Mouse (Mus musculus) midbrain, embryonic 10.5 days (tissue): ENCODE measurements around the gene Hoxa1. TPM values are rescaled to one million over a fixed set of nuclear protein-coding genes. Genes with fewer than 3 reads are reported as not detected.

Experiments
- DNase-seq: peaks from one replicate; pipeline ENCODE4 v3.0.0-alpha.2; 2017; ENCODE audit warnings: low spot score
- H3K27ac ChIP-seq: fragments of 300-500 bp; sonication (generic); replicated peaks from 2 replicates; pipeline ENCODE4 v1.5.1; 2016; ENCODE audit warnings: mild to moderate bottlenecking
- H3K27me3 ChIP-seq: fragments of 300-500 bp; sonication (generic); 2 replicates; pipeline ENCODE4 v1.6.1; 2016; ENCODE audit warnings: low read depth, mild to moderate bottlenecking; ENCODE audit not compliant: poor library complexity, severe bottlenecking
- H3K36me3 ChIP-seq: fragments of 300-500 bp; sonication (generic); 2 replicates; pipeline ENCODE4 v1.6.1; 2016; ENCODE audit warnings: mild to moderate bottlenecking, moderate library complexity
- H3K4me1 ChIP-seq: fragments of 300-500 bp; sonication (generic); 2 replicates; pipeline ENCODE4 v1.6.1; 2016
- H3K4me3 ChIP-seq: fragments of 300-500 bp; sonication (generic); 2 replicates; pipeline ENCODE4 v1.5.1; 2016; ENCODE audit warnings: mild to moderate bottlenecking, moderate library complexity
- H3K9me3 ChIP-seq: fragments of 300-500 bp; sonication (generic); replicated peaks from 2 replicates; pipeline ENCODE4 v1.6.1; 2016; ENCODE audit warnings: mild to moderate bottlenecking
- WGBS: fragments of 180-500 bp; shearing (Covaris S2); methylation state at CpG from one replicate; pipeline ENCODE4 v1.1.7; 2016; 5-methylcytosine and 5-hydroxymethylcytosine counted together
- polyA plus RNA-seq: library from polyadenylated mRNA; unstranded; fragments of >200 nt; fragmentation: Nextera tagmentation; extraction: Ambion mirVana; gene quantifications from 2 replicates; pipeline ENCODE4 v1.2.1, GENCODE M21; 2016

Hoxa1 gene
- polyA plus RNA-seq, 1 experiment from 2014 or later, result 0.47 TPM

GRCm38 (mm10) chr6:52184668-52185067 is 26.6 kb upstream of the Hoxa1 start:
- 4% methylated on average over 6 of the region's 6 CpGs for WGBS
- no peak for DNase-seq
- H3K36me3 ChIP-seq, result no peaks in the 10 kb centered on the region
- no peaks in the 10 kb centered on the region for H3K9me3 ChIP-seq
- H3K4me1 ChIP-seq, result no peaks in the 10 kb centered on the region
- H3K27ac ChIP-seq, result no peak overlapping the region
- H3K27me3 ChIP-seq, result peaks cover 100% of the 10 kb centered on the region
- no peak overlapping the region for H3K4me3 ChIP-seq

- DNase-seq, result no peak
- H3K9me3 ChIP-seq, result no peaks in the 10 kb centered on the region
- H3K4me1 ChIP-seq, result no peaks in the 10 kb centered on the region
- WGBS, result 9% methylated on average over 10 of the region's 10 CpGs
- H3K27me3 ChIP-seq, result peaks cover 100% of the 10 kb centered on the region
- no peak overlapping the region for H3K4me3 ChIP-seq
- H3K27ac ChIP-seq, result no peak overlapping the region
- no peaks in the 10 kb centered on the region for H3K36me3 ChIP-seq
Measured at GRCm38 (mm10) chr6:52183311-52184080, 25.4 kb upstream of the Hoxa1 start.

GRCm38 (mm10) chr6:52182793-52183192 is 24.7 kb upstream of the Hoxa1 start:
- Histone ChIP-seq H3K4me1 (no peaks in the 10 kb centered on the region), H3K27ac (no peak overlapping the region), H3K27me3 (peaks cover 100% of the 10 kb centered on the region), H3K36me3 (no peaks in the 10 kb centered on the region), H3K4me3 (no peak overlapping the region), H3K9me3 (no peaks in the 10 kb centered on the region)
- WGBS, result 0% methylated on average over 1 of the region's 1 CpGs
- no peak for DNase-seq

GRCm38 (mm10) chr6:52182030-52182429 is 23.9 kb upstream of the Hoxa1 start:
- WGBS, result 29% methylated on average over 2 of the region's 2 CpGs
- H3K27me3 ChIP-seq, result peaks cover 100% of the 10 kb centered on the region
- H3K4me1 ChIP-seq, result no peaks in the 10 kb centered on the region
- DNase-seq, result no peak
- no peak overlapping the region for H3K27ac ChIP-seq
- H3K9me3 ChIP-seq, result no peaks in the 10 kb centered on the region
- no peaks in the 10 kb centered on the region for H3K36me3 ChIP-seq
- H3K4me3 ChIP-seq, result no peak overlapping the region

GRCm38 (mm10) chr6:52180726-52181125 is 22.6 kb upstream of the Hoxa1 start:
- Histone ChIP-seq H3K4me3 (no peak overlapping the region), H3K36me3 (no peaks in the 10 kb centered on the region), H3K27me3 (peaks cover 100% of the 10 kb centered on the region), H3K9me3 (no peaks in the 10 kb centered on the region), H3K27ac (no peak overlapping the region), H3K4me1 (peaks cover 3% of the 10 kb centered on the region)
- no peak for DNase-seq
- 6% methylated on average over 3 of the region's 3 CpGs for WGBS

- H3K27me3 ChIP-seq, result peaks cover 100% of the 10 kb centered on the region
- H3K4me3 ChIP-seq, result no peak overlapping the region
- 2% methylated on average over 11 of the region's 11 CpGs for whole genome bisulfite sequencing
- H3K4me1 ChIP-seq, result peaks cover 8% of the 10 kb centered on the region
- no peak overlapping the region for H3K27ac ChIP-seq
- no peaks in the 10 kb centered on the region for H3K36me3 ChIP-seq
- H3K9me3 ChIP-seq, result no peaks in the 10 kb centered on the region
- DNase-seq, result no peak
Measured at GRCm38 (mm10) chr6:52180213-52180710, 22.1 kb upstream of the Hoxa1 start.

GRCm38 (mm10) chr6:52179690-52180089 is 21.6 kb upstream of the Hoxa1 start:
- H3K4me3 ChIP-seq, result no peak overlapping the region
- DNase-seq, result no peak
- WGBS, result under 1% methylated on average over 10 of the region's 10 CpGs

GRCm38 (mm10) chr6:52178918-52179665 is 21.0 kb upstream of the Hoxa1 start:
- DNase-seq, result no peak
- H3K27me3 ChIP-seq, result peaks cover 100% of the 10 kb centered on the region
- 4% methylated on average over 4 of the region's 4 CpGs for WGBS
- no peak overlapping the region for H3K27ac ChIP-seq
- no peaks in the 10 kb centered on the region for H3K36me3 ChIP-seq
- H3K4me3 ChIP-seq, result no peak overlapping the region
- peaks cover 8% of the 10 kb centered on the region for H3K4me1 ChIP-seq
- no peaks in the 10 kb centered on the region for H3K9me3 ChIP-seq

More at GRCm38 (mm10) chr6:52179690-52180089, 21.6 kb upstream of the Hoxa1 start:
- Histone ChIP-seq H3K36me3 (no peaks in the 10 kb centered on the region), H3K27me3 (peaks cover 100% of the 10 kb centered on the region), H3K4me1 (peaks cover 8% of the 10 kb centered on the region), H3K27ac (no peak overlapping the region), H3K9me3 (no peaks in the 10 kb centered on the region)

- Histone ChIP-seq H3K27me3 (peaks cover 100% of the 10 kb centered on the region), H3K4me1 (peaks cover 9% of the 10 kb centered on the region), H3K36me3 (no peaks in the 10 kb centered on the region), H3K27ac (no peak overlapping the region), H3K9me3 (no peaks in the 10 kb centered on the region), H3K4me3 (no peak overlapping the region)
- WGBS, result 1% methylated on average over 9 of the region's 9 CpGs
- DNase-seq, result no peak
Measured at GRCm38 (mm10) chr6:52177806-52178205, 19.7 kb upstream of the Hoxa1 start.

GRCm38 (mm10) chr6:52177061-52177735 is 19.1 kb upstream of the Hoxa1 start, which contains the start of gene 5730596B20Rik:
TSS of gene 5730596B20Rik (plus strand) at chr6:52177498.
- under 1% methylated on average over 36 of the region's 36 CpGs for WGBS
- DNase-seq, result peak; percentile 63
- peaks cover 100% of the 10 kb centered on the region for H3K27me3 ChIP-seq
- H3K9me3 ChIP-seq, result no peaks in the 10 kb centered on the region
- peaks cover 15% of the 10 kb centered on the region for H3K4me1 ChIP-seq
- no peak within 1 kb of the TSS for H3K27ac ChIP-seq
- H3K36me3 ChIP-seq, result no peaks in the 10 kb centered on the region
- no peak within 1 kb of the TSS for H3K4me3 ChIP-seq

GRCm38 (mm10) chr6:52176391-52176790 is 18.3 kb upstream of the Hoxa1 start:
- Histone ChIP-seq H3K4me1 (peaks cover 18% of the 10 kb centered on the region), H3K4me3 (no peak overlapping the region), H3K9me3 (no peaks in the 10 kb centered on the region), H3K27ac (no peak overlapping the region), H3K36me3 (no peaks in the 10 kb centered on the region), H3K27me3 (peaks cover 100% of the 10 kb centered on the region)
- no peak for DNase-seq
- under 1% methylated on average over 6 of the region's 6 CpGs for WGBS

- Histone ChIP-seq H3K4me1 (peaks cover 18% of the 10 kb centered on the region), H3K27ac (no peak overlapping the region), H3K9me3 (no peaks in the 10 kb centered on the region), H3K27me3 (peaks cover 100% of the 10 kb centered on the region), H3K36me3 (no peaks in the 10 kb centered on the region), H3K4me3 (peak overlapping the region; percentile 14; the same call in 1 of the 2 replicates)
- WGBS, result under 1% methylated on average over 22 of the region's 35 CpGs
- no peak for DNase-seq
Measured at GRCm38 (mm10) chr6:52175864-52176263, 17.7 kb upstream of the Hoxa1 start.
